Mouse (Mus musculus): ENCODE measurements around the gene Pik3r3. TPM values are rescaled to one million over a fixed set of nuclear protein-coding genes. Genes with fewer than 3 reads are reported as not detected.
"Not testable (repeated sequence)": the region's sequence is repeated elsewhere in the genome, so short reads cannot be mapped to it uniquely, and the experiment has no call there.

Gene Pik3r3
- polyA plus RNA-seq, 1 experiment from 2014 or later = 1.1 TPM

- Histone ChIP-seq H3K9me3 (replicated peaks) (no peaks in the 10 kb centered on the region), H3K9ac (no peak overlapping the region), H3K4me3 (replicated peaks) (no peak overlapping the region), H3K4me1 (replicated peaks) (peaks cover 32% of the 10 kb centered on the region), H3K36me3 (no peaks in the 10 kb centered on the region), H3K27me3 (no peaks in the 10 kb centered on the region), H3K4me2 (no peak overlapping the region), H3K27ac (no peak overlapping the region; the same call in 1 of the 2 replicates)
- WGBS (ENCODE audit: insufficient replicate concordance) = 43% methylated on average over 4 of the region's 4 CpGs
- ATAC-seq (ENCODE audit: low read depth) = no peak
- no peak for DNase-seq
Measured at GRCm38 (mm10) chr4:116192286-116192835, 29.1 kb upstream of the Pik3r3 start.

DNA sequence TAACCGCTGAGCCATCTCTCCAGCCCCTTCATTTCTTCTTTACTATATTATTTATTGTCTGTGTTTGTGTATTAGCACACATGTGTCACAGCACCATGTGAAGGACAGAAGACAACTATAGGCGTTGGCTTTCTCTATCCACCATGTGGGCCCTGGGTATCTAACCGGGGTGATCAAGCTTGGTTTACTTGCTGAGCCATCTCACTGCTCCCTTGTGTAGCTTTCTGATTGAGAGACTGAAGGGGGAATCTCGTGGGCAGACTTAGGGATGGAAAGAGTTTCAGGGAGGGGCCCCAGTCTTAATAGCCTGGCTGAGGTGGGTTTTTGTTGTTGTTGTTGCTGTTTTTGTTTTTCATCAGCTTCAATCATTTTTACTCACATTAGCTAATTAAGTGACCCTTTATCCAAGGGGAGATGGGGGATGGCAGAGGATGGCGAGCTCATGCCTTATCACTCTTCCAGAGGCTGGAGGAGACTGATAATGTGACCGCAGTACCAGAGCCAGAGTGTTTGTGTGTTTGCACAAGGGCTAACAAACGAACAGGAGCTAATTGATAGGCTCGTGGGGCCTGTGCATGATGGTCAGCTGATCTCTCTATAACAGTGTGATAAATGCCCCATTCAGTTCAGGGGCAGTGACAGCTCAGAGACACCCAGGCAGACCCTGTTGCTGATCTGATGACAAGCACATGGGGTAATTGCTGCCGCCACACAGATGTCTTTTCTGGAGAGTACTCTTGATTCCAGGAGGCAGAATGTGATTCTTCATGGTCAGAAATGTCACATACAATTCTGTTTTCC lies 27.6 kb upstream of the Pik3r3 start:
- H3K36me3 ChIP-seq = no peaks in the 10 kb centered on the region
- no peaks in the 10 kb centered on the region for H3K27me3 ChIP-seq
- peak overlapping the region; percentile 54 for H3K9ac ChIP-seq
- H3K9me3 ChIP-seq (replicated peaks) = no peaks in the 10 kb centered on the region
- DNase-seq (peak; percentile 72), ATAC-seq (ENCODE audit: low read depth) (peak; percentile 99)
- H3K27ac ChIP-seq = peak overlapping the region; percentile 91
- peaks cover 32% of the 10 kb centered on the region for H3K4me1 ChIP-seq (replicated peaks)
- WGBS (ENCODE audit: insufficient replicate concordance) = 21% methylated on average over 9 of the region's 9 CpGs
- peak overlapping the region; percentile 47 for H3K4me2 ChIP-seq
- H3K4me3 ChIP-seq (replicated peaks) = no peak overlapping the region

DNA sequence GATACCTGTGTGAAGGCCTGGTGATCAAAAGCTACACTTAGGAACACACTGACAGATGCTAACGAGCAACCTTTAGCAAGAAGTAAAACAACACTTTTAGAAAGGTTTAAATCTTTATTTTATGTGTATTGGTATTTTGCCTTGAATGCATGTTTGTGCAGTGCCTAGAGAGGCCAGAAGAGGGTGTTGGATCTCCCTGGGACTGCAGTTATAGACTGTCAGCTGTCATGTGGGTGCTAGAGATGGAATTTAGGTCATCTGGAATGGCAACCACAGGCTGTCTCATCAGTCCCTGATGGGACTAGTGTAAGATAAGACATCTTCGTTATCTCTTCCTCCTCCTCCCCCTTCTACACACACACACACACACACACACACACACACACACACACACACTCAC lies 23.0 kb upstream of the Pik3r3 start:
- 50% methylated on average over 2 of the region's 2 CpGs for WGBS (ENCODE audit: insufficient replicate concordance)
- peaks cover 19% of the 10 kb centered on the region for H3K4me1 ChIP-seq (replicated peaks)

GRCm38 (mm10) chr4:116204422-116204821 lies 17.0 kb upstream of the Pik3r3 start:
- Histone ChIP-seq H3K4me1 (replicated peaks) (no peaks in the 10 kb centered on the region), H3K36me3 (no peaks in the 10 kb centered on the region), H3K27me3 (no peaks in the 10 kb centered on the region), H3K4me3 (replicated peaks) (no peak overlapping the region), H3K4me2 (no peak overlapping the region), H3K27ac (no peak overlapping the region), H3K9me3 (replicated peaks) (no peaks in the 10 kb centered on the region), H3K9ac (no peak overlapping the region)
- WGBS (ENCODE audit: insufficient replicate concordance) = 41% methylated on average over 3 of the region's 3 CpGs
- ATAC-seq (ENCODE audit: low read depth) (no peak), DNase-seq (no peak)

More for the DNA sequence above, 23.0 kb upstream of the Pik3r3 start:
- no peak overlapping the region for H3K4me2 ChIP-seq
- H3K27me3 ChIP-seq = no peaks in the 10 kb centered on the region
- no peaks in the 10 kb centered on the region for H3K36me3 ChIP-seq
- no peak overlapping the region for H3K27ac ChIP-seq
- ATAC-seq (ENCODE audit: low read depth) (no peak), DNase-seq (no peak)
- H3K9ac ChIP-seq = no peak overlapping the region
- no peak overlapping the region for H3K4me3 ChIP-seq (replicated peaks)
- H3K9me3 ChIP-seq (replicated peaks) = no peaks in the 10 kb centered on the region

DNA sequence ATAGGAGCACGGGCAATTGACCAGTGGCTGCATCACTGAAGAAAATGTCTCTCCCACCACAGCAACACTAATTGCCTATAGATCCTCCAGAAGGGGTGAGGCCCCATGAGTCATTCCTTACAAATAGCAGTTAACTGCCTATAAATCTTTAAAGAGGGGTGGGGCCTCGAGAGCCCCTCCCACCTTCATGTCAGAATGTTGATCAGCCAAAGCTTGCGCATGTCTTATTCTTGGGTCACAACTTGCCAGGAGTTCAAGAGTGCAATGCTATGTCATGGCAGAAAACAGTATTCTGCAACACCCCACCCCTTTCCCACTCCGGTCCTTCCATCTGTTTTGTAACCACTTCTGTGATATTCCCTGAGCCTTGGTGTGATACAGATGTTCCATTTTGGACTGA lies 14.9 kb upstream of the Pik3r3 start:
- Histone ChIP-seq H3K4me1 (replicated peaks) (no peaks in the 10 kb centered on the region), H3K36me3 (no peaks in the 10 kb centered on the region), H3K9ac (no peak overlapping the region), H3K27ac (no peak overlapping the region), H3K9me3 (replicated peaks) (no peaks in the 10 kb centered on the region), H3K4me3 (replicated peaks) (no peak overlapping the region), H3K4me2 (no peak overlapping the region), H3K27me3 (no peaks in the 10 kb centered on the region)
- WGBS (ENCODE audit: insufficient replicate concordance) = 70% methylated on average over 4 of the region's 4 CpGs
- DNase-seq (no peak), ATAC-seq (ENCODE audit: low read depth) (no peak)

GRCm38 (mm10) chr4:116208891-116209290 lies 12.5 kb upstream of the Pik3r3 start:
- Histone ChIP-seq H3K4me1 (replicated peaks) (no peaks in the 10 kb centered on the region), H3K9ac (no peak overlapping the region), H3K27ac (no peak overlapping the region), H3K4me2 (no peak overlapping the region), H3K36me3 (no peaks in the 10 kb centered on the region), H3K4me3 (replicated peaks) (no peak overlapping the region), H3K27me3 (no peaks in the 10 kb centered on the region), H3K9me3 (replicated peaks) (no peaks in the 10 kb centered on the region)
- DNase-seq = no peak
- WGBS (ENCODE audit: insufficient replicate concordance) = 48% methylated on average over 1 of the region's 1 CpGs
- ATAC-seq (ENCODE audit: low read depth) = no peak

GRCm38 (mm10) chr4:116215895-116216605 lies 5.4 kb upstream of the Pik3r3 start:
- no peak overlapping the region for H3K9ac ChIP-seq
- no peak overlapping the region for H3K4me3 ChIP-seq (replicated peaks)
- H3K4me2 ChIP-seq = no peak overlapping the region
- ATAC-seq (ENCODE audit: low read depth) (no peak), DNase-seq (no peak)
- no peak overlapping the region for H3K27ac ChIP-seq
- peaks cover 8% of the 10 kb centered on the region; the same call in 1 of the 2 replicates for H3K4me1 ChIP-seq (replicated peaks)
- 68% methylated on average over 2 of the region's 2 CpGs for WGBS (ENCODE audit: insufficient replicate concordance)
- H3K9me3 ChIP-seq (replicated peaks) = no peaks in the 10 kb centered on the region
- peaks cover 7% of the 10 kb centered on the region for H3K27me3 ChIP-seq
- no peaks in the 10 kb centered on the region for H3K36me3 ChIP-seq

DNA sequence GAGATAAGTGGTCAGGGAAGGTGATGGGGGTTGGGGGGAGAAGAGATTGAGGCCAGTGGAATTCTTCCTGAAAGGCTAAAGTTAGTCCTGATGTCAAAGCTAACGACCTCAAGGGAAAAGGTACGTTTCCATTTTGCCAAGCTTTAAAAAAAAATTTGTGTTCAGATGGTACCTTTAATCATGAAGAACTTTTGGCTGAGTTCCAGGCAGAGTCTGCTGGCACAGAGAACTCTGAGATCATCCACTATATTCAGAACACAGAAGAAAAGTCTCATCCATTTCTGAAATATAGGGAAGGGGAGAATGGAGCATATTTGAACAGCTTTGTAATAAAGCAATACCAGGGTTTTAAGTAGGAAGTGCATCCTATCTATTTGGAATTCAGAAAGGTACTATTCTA lies 4.4 kb upstream of the Pik3r3 start:
- Histone ChIP-seq H3K9ac (no peak overlapping the region), H3K36me3 (no peaks in the 10 kb centered on the region), H3K9me3 (replicated peaks) (no peaks in the 10 kb centered on the region), H3K4me1 (replicated peaks) (peaks cover 8% of the 10 kb centered on the region; the same call in 1 of the 2 replicates), H3K4me3 (replicated peaks) (no peak overlapping the region), H3K27ac (no peak overlapping the region), H3K4me2 (no peak overlapping the region), H3K27me3 (peaks cover 7% of the 10 kb centered on the region)
- DNase-seq (no peak), ATAC-seq (ENCODE audit: low read depth) (no peak)
- WGBS (ENCODE audit: insufficient replicate concordance) = 45% methylated on average over 2 of the region's 2 CpGs

- not testable (repeated sequence) for H3K9me3 ChIP-seq (replicated peaks); H3K36me3 ChIP-seq; H3K9ac ChIP-seq; H3K4me3 ChIP-seq (replicated peaks); ATAC-seq (ENCODE audit: low read depth); DNase-seq; H3K27ac ChIP-seq; H3K4me2 ChIP-seq
- peaks cover 14% of the 10 kb centered on the region for H3K4me1 ChIP-seq (replicated peaks)
- 63% methylated on average over 1 of the region's 1 CpGs for WGBS (ENCODE audit: insufficient replicate concordance)
- peaks cover 13% of the 10 kb centered on the region for H3K27me3 ChIP-seq
Measured at GRCm38 (mm10) chr4:116217661-116218060, 3.8 kb upstream of the Pik3r3 start.

GRCm38 (mm10) chr4:116219056-116219455 lies 2.4 kb upstream of the Pik3r3 start:
- no peak for DNase-seq
- ATAC-seq (ENCODE audit: low read depth) = no peak
- Histone ChIP-seq H3K9me3 (replicated peaks) (no peaks in the 10 kb centered on the region), H3K27ac (no peak overlapping the region), H3K4me2 (no peak overlapping the region), H3K27me3 (peaks cover 19% of the 10 kb centered on the region), H3K9ac (no peak overlapping the region), H3K36me3 (no peaks in the 10 kb centered on the region), H3K4me1 (replicated peaks) (peaks cover 16% of the 10 kb centered on the region), H3K4me3 (replicated peaks) (no peak overlapping the region)
- 67% methylated on average over 1 of the region's 1 CpGs for WGBS (ENCODE audit: insufficient replicate concordance)

- peaks cover 16% of the 10 kb centered on the region for H3K4me1 ChIP-seq (replicated peaks)
- peak overlapping the region; percentile 84 for H3K9ac ChIP-seq
- ATAC-seq (ENCODE audit: low read depth) = no peak
- DNase-seq = no peak
- no peaks in the 10 kb centered on the region for H3K36me3 ChIP-seq
- H3K27ac ChIP-seq = peak overlapping the region; percentile 89
- peak overlapping the region; percentile 96 for H3K4me2 ChIP-seq
- peak overlapping the region; percentile 82 for H3K4me3 ChIP-seq (replicated peaks)
- H3K9me3 ChIP-seq (replicated peaks) = no peaks in the 10 kb centered on the region
- 34% methylated on average over 6 of the region's 6 CpGs for WGBS (ENCODE audit: insufficient replicate concordance)
- peaks cover 15% of the 10 kb centered on the region for H3K27me3 ChIP-seq
Measured at GRCm38 (mm10) chr4:116220071-116220650, 1.3 kb upstream of the Pik3r3 start.

All from liver, embryonic 13.5 days (tissue).